Mouse (Mus musculus): ENCODE measurements around the gene Sprr2h. TPM values are rescaled to one million over a fixed set of nuclear protein-coding genes. Genes with fewer than 3 reads are reported as not detected.

Sprr2h gene
- not detected in 2 replicates for polyA plus RNA-seq (2014; fragmentation: Nextera tagmentation; extraction: Ambion mirVana)

- H3K27ac ChIP-seq (ENCODE audit: low read depth, low read length), result no peak within 1 kb of the TSS
- no peak within 1 kb of the TSS for H3K4me2 ChIP-seq (ENCODE audit: low read depth, low read length)
- H3K4me1 ChIP-seq (ENCODE audit: control insufficient read depth, insufficient read depth, low read length), result no peaks in the 10 kb centered on the region
- ATAC-seq (ENCODE audit: low read depth), result no peak
- no peaks in the 10 kb centered on the region for H3K9me3 ChIP-seq (ENCODE audit: control insufficient read depth, low read length)
- 81% methylated on average over 1 of the region's 1 CpGs for WGBS
- H3K36me3 ChIP-seq (ENCODE audit: control insufficient read depth, insufficient read depth, low read length), result no peaks in the 10 kb centered on the region
- no peaks in the 10 kb centered on the region for H3K27me3 ChIP-seq (ENCODE audit: control insufficient read depth, insufficient read depth, low read length)
- H3K4me3 ChIP-seq (ENCODE audit: low read depth, low read length), result no peak within 1 kb of the TSS
- no peak within 1 kb of the TSS for H3K9ac ChIP-seq (replicated peaks; ENCODE audit: low read depth, low read length)
Measured at GRCm38 (mm10) chr3:92385385-92385784, at the start of gene Sprr2h. Sprr2h (plus strand) TSS chr3:92385685.

- Histone ChIP-seq H3K9ac (replicated peaks; ENCODE audit: low read depth, low read length) (no peak overlapping the region), H3K27ac (ENCODE audit: low read depth, low read length) (no peak overlapping the region), H3K4me2 (ENCODE audit: low read depth, low read length) (no peak overlapping the region), H3K4me1 (ENCODE audit: control insufficient read depth, insufficient read depth, low read length) (no peaks in the 10 kb centered on the region), H3K4me3 (ENCODE audit: low read depth, low read length) (no peak overlapping the region), H3K36me3 (ENCODE audit: control insufficient read depth, insufficient read depth, low read length) (no peaks in the 10 kb centered on the region), H3K27me3 (ENCODE audit: control insufficient read depth, insufficient read depth, low read length) (no peaks in the 10 kb centered on the region), H3K9me3 (ENCODE audit: control insufficient read depth, low read length) (no peaks in the 10 kb centered on the region)
- WGBS, result 91% methylated on average over 1 of the region's 1 CpGs
- no peak for ATAC-seq (ENCODE audit: low read depth)
Measured at GRCm38 (mm10) chr3:92336278-92336677, 49.2 kb upstream of the Sprr2h start.

GRCm38 (mm10) chr3:92338840-92339239 lies 46.6 kb upstream of the Sprr2h start, which contains the start of gene Sprr2d:
Sprr2d (plus strand) TSS chr3:92339140.
- no peak within 1 kb of the TSS for H3K9ac ChIP-seq (replicated peaks; ENCODE audit: low read depth, low read length)
- no peak for ATAC-seq (ENCODE audit: low read depth)
- H3K4me2 ChIP-seq (ENCODE audit: low read depth, low read length), result no peak within 1 kb of the TSS
- H3K27ac ChIP-seq (ENCODE audit: low read depth, low read length), result no peak within 1 kb of the TSS
- H3K9me3 ChIP-seq (ENCODE audit: control insufficient read depth, low read length), result no peaks in the 10 kb centered on the region
- no peak within 1 kb of the TSS for H3K4me3 ChIP-seq (ENCODE audit: low read depth, low read length)
- no peaks in the 10 kb centered on the region for H3K36me3 ChIP-seq (ENCODE audit: control insufficient read depth, insufficient read depth, low read length)
- no peaks in the 10 kb centered on the region for H3K27me3 ChIP-seq (ENCODE audit: control insufficient read depth, insufficient read depth, low read length)
- H3K4me1 ChIP-seq (ENCODE audit: control insufficient read depth, insufficient read depth, low read length), result no peaks in the 10 kb centered on the region
- WGBS, result 93% methylated on average over 5 of the region's 5 CpGs

- WGBS, result 92% methylated on average over 2 of the region's 2 CpGs
- H3K27ac ChIP-seq (ENCODE audit: low read depth, low read length), result no peak within 1 kb of the TSS
- H3K9me3 ChIP-seq (ENCODE audit: control insufficient read depth, low read length), result no peaks in the 10 kb centered on the region
- no peak for ATAC-seq (ENCODE audit: low read depth)
- H3K4me1 ChIP-seq (ENCODE audit: control insufficient read depth, insufficient read depth, low read length), result no peaks in the 10 kb centered on the region
- no peak within 1 kb of the TSS for H3K4me3 ChIP-seq (ENCODE audit: low read depth, low read length)
- no peaks in the 10 kb centered on the region for H3K36me3 ChIP-seq (ENCODE audit: control insufficient read depth, insufficient read depth, low read length)
- no peak within 1 kb of the TSS for H3K4me2 ChIP-seq (ENCODE audit: low read depth, low read length)
- no peak within 1 kb of the TSS for H3K9ac ChIP-seq (replicated peaks; ENCODE audit: low read depth, low read length)
- no peaks in the 10 kb centered on the region for H3K27me3 ChIP-seq (ENCODE audit: control insufficient read depth, insufficient read depth, low read length)
Measured at GRCm38 (mm10) chr3:92351843-92352242, 33.6 kb upstream of the Sprr2h start, which contains the start of gene Sprr2e. Sprr2e (plus strand) TSS chr3:92352143.

DNA sequence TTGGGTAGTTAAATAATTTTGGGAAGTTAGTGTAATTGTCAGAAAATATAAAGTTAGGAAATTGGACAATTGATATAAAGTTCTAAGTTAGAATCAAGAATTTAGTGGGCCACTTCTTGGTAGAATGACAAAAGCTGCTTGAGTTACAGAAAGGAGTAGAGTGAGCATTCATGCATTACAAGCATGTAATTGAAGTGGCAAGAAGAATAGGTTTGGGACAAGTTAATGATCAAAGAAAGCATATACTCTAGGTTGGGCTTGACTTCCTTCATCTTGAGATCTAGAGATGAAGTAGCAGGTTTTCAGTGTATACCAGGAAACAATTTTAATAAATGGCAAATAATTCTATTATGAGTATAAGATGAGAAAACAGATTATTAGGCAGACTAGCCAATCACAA lies 23.9 kb upstream of the Sprr2h start:
- no peak for ATAC-seq (ENCODE audit: low read depth)
- no peak overlapping the region for H3K4me2 ChIP-seq (ENCODE audit: low read depth, low read length)
- H3K9ac ChIP-seq (replicated peaks; ENCODE audit: low read depth, low read length), result no peak overlapping the region
- H3K36me3 ChIP-seq (ENCODE audit: control insufficient read depth, insufficient read depth, low read length), result no peaks in the 10 kb centered on the region
- no peaks in the 10 kb centered on the region for H3K4me1 ChIP-seq (ENCODE audit: control insufficient read depth, insufficient read depth, low read length)
- H3K27ac ChIP-seq (ENCODE audit: low read depth, low read length), result no peak overlapping the region
- no peak overlapping the region for H3K4me3 ChIP-seq (ENCODE audit: low read depth, low read length)
- H3K9me3 ChIP-seq (ENCODE audit: control insufficient read depth, low read length), result no peaks in the 10 kb centered on the region
- H3K27me3 ChIP-seq (ENCODE audit: control insufficient read depth, insufficient read depth, low read length), result no peaks in the 10 kb centered on the region

DNA sequence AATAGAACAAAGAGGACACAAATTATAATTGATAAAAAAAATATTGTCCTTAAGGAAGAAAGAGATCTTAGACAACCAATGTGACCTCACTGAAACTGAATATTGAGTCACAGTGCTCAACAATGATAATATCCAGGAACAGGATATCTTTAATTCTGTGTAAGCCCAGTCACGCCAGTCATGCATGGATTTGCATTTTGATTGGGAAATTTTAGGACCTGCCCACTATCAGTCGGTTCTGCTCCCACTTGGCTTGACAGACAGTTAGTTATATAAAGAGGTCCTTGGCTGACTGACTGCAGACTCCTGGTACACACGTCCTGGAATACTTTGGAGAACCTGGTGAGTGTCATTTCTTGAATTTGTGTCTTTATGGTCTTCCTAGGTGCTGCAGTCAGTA lies 20.6 kb upstream of the Sprr2h start, which contains the start of gene Sprr2f:
Gene Sprr2f (plus strand): TSS at position 301 of the 400 bp plus-strand sequence.
- Histone ChIP-seq H3K4me1 (ENCODE audit: control insufficient read depth, insufficient read depth, low read length) (no peaks in the 10 kb centered on the region), H3K9ac (replicated peaks; ENCODE audit: low read depth, low read length) (no peak within 1 kb of the TSS), H3K27ac (ENCODE audit: low read depth, low read length) (no peak within 1 kb of the TSS), H3K9me3 (ENCODE audit: control insufficient read depth, low read length) (no peaks in the 10 kb centered on the region), H3K4me3 (ENCODE audit: low read depth, low read length) (no peak within 1 kb of the TSS), H3K4me2 (ENCODE audit: low read depth, low read length) (no peak within 1 kb of the TSS), H3K36me3 (ENCODE audit: control insufficient read depth, insufficient read depth, low read length) (no peaks in the 10 kb centered on the region), H3K27me3 (ENCODE audit: control insufficient read depth, insufficient read depth, low read length) (no peaks in the 10 kb centered on the region)
- 78% methylated on average over 3 of the region's 3 CpGs for WGBS
- ATAC-seq (ENCODE audit: low read depth), result no peak

GRCm38 (mm10) chr3:92373613-92374012 lies 11.9 kb upstream of the Sprr2h start:
- no peak for ATAC-seq (ENCODE audit: low read depth)
- 82% methylated on average over 2 of the region's 2 CpGs for WGBS
- Histone ChIP-seq H3K4me3 (ENCODE audit: low read depth, low read length) (no peak overlapping the region), H3K27me3 (ENCODE audit: control insufficient read depth, insufficient read depth, low read length) (no peaks in the 10 kb centered on the region), H3K27ac (ENCODE audit: low read depth, low read length) (no peak overlapping the region), H3K9me3 (ENCODE audit: control insufficient read depth, low read length) (no peaks in the 10 kb centered on the region), H3K4me2 (ENCODE audit: low read depth, low read length) (no peak overlapping the region), H3K36me3 (ENCODE audit: control insufficient read depth, insufficient read depth, low read length) (no peaks in the 10 kb centered on the region), H3K9ac (replicated peaks; ENCODE audit: low read depth, low read length) (no peak overlapping the region), H3K4me1 (ENCODE audit: control insufficient read depth, insufficient read depth, low read length) (no peaks in the 10 kb centered on the region)

GRCm38 (mm10) chr3:92394301-92394700 lies 8.8 kb downstream of the Sprr2h start:
- no peak overlapping the region for H3K27ac ChIP-seq (ENCODE audit: low read depth, low read length)
- no peak overlapping the region for H3K9ac ChIP-seq (replicated peaks; ENCODE audit: low read depth, low read length)
- no peaks in the 10 kb centered on the region for H3K4me1 ChIP-seq (ENCODE audit: control insufficient read depth, insufficient read depth, low read length)
- ATAC-seq (ENCODE audit: low read depth), result no peak
- H3K4me2 ChIP-seq (ENCODE audit: low read depth, low read length), result no peak overlapping the region
- no peaks in the 10 kb centered on the region for H3K36me3 ChIP-seq (ENCODE audit: control insufficient read depth, insufficient read depth, low read length)
- no peaks in the 10 kb centered on the region for H3K27me3 ChIP-seq (ENCODE audit: control insufficient read depth, insufficient read depth, low read length)
- H3K9me3 ChIP-seq (ENCODE audit: control insufficient read depth, low read length), result no peaks in the 10 kb centered on the region
- WGBS, result 59% methylated on average over 1 of the region's 1 CpGs
- H3K4me3 ChIP-seq (ENCODE audit: low read depth, low read length), result no peak overlapping the region

DNA sequence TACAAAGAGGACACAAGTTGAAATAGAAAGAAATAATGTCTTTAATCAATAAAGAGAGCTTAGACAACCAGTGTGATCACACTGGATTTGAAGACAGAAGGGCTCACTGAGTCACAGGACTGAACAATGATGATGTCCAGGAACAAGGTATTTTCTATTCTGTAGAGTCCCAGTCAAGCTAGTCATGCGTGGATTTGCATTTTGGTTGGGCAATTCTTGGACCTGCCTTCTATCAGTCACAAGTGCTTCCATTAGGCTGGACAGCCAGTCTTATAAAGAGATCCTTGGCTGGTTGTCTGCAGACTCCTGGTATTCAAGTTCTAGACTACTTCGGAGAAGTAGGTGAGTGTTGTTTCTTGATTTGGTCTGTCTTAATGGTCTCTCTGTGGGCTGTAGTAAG lies 22.2 kb downstream of the Sprr2h start, which contains the start of gene Sprr2i:
Gene Sprr2i (plus strand): TSS at position 301 of the 400 bp plus-strand sequence.
- Histone ChIP-seq H3K4me2 (ENCODE audit: low read depth, low read length) (no peak within 1 kb of the TSS), H3K4me3 (ENCODE audit: low read depth, low read length) (no peak within 1 kb of the TSS), H3K4me1 (ENCODE audit: control insufficient read depth, insufficient read depth, low read length) (no peaks in the 10 kb centered on the region), H3K27ac (ENCODE audit: low read depth, low read length) (no peak within 1 kb of the TSS), H3K9me3 (ENCODE audit: control insufficient read depth, low read length) (no peaks in the 10 kb centered on the region), H3K9ac (replicated peaks; ENCODE audit: low read depth, low read length) (no peak within 1 kb of the TSS), H3K36me3 (ENCODE audit: control insufficient read depth, insufficient read depth, low read length) (no peaks in the 10 kb centered on the region), H3K27me3 (ENCODE audit: control insufficient read depth, insufficient read depth, low read length) (no peaks in the 10 kb centered on the region)
- ATAC-seq (ENCODE audit: low read depth), result no peak
- 98% methylated on average over 2 of the region's 2 CpGs for WGBS

Measured in neural tube, embryonic 14.5 days (tissue).